Mouse (Mus musculus) cerebellum, adult 8-10 months (tissue): ENCODE measurements around the gene B3gnt8.
A peak's percentile ranks its signal among the peaks of the same experiment; 100 is the strongest.

ENCODE experiments used
- DNase-seq: peaks from one replicate; pipeline ENCODE4 v3.0.0; 2022

The B3gnt8 gene

DNA sequence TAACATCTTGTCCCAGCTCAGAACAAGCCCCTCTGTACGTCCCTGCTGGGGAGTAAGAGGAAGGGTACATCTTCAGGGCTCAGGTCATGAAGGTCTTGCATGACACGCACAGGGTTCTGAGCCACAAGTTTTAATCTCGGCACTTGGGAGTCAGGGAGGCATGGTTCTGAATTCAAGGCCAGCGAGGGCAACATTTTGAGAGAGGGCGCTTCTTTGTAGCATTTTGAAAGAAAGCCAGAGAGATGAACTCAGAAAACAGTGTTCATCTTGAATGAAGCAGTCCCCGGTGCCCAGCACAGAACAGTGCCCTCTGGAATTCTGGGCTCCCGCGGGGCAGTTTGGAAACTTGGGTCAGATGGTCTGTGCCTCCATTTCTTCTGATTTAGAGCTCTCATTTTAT lies 39.9 kb downstream of the B3gnt8 start:
- no peak for DNase-seq

DNA sequence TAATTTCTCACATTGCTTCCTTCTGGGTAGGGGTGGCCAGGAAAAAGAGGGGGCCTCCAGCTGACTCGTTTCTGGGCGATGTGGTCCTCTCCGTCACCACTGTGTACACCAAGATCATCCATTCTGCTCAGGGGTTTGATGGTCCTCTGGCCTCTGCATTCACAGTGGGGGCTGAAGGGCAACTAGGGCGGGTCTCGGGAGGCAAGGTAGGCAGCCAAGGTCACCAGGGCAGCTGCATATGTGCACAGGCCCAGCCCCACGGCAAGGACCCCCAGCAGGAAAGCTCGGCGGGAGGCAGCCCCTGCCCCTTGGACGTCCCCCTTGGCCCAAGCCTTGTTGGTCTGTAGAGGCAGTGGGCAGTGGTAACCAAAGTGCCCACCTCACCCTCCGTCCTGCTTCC lies 42.7 kb downstream of the B3gnt8 start:
- DNase-seq = no peak

DNA sequence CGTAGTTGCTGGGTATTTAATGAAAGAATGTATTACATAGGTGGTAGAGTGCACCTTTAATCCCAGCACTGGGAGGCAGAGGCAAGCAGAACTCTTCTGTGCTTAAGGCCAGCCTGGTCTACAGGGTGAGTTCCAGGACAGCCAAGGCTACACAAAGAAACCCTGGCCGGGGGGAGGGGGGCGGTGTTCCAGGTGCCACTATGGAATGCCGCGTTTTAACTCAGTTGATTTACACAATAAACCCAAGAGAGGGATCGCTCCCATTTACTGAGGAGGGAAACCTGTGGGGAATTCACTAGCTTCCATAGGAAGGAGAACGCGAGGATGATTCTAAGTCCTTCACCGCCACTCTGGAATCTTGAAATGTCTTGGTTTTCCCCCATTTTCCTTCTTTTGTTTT lies 43.2 kb downstream of the B3gnt8 start:
- no peak for DNase-seq

DNA sequence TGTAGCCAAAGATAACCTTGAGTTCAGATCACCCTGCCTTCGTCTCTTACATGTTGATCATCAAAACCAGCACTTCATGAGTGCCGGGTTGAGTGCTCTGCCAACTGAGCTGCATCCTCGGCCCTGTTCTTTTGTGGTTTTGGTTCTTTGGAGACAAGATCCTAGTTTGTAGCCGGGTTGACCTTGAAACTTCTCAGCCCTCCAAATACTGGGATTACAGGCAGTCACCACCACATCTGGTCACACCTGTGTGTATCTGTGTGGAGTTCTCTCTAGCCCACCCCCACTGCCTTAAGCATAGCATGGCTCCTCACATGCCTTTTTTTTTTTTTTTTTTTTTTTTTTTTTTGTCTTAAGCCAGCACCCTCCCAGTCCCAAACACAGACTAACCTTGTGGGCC lies 43.6 kb downstream of the B3gnt8 start:
- no peak for DNase-seq

DNA sequence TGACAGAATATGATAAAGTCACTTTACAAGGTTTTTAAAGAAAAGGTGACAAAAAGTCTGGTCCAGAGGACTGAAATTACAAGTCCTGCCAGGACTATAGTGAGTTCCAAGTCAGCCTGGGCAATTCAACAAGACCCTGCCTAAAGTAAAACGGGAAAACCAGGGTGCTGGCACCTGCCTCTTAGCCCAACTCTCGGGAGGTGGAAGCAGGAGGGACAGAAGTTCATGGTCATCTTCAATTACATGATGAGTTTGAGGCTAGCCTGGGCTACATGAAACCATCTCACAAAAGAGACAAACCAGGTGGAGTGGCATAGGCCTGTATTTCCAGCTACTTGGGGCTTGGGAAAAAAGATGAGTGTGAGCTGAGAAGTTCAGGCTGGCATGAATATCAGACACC lies 45.2 kb downstream of the B3gnt8 start:
- no peak for DNase-seq

DNA sequence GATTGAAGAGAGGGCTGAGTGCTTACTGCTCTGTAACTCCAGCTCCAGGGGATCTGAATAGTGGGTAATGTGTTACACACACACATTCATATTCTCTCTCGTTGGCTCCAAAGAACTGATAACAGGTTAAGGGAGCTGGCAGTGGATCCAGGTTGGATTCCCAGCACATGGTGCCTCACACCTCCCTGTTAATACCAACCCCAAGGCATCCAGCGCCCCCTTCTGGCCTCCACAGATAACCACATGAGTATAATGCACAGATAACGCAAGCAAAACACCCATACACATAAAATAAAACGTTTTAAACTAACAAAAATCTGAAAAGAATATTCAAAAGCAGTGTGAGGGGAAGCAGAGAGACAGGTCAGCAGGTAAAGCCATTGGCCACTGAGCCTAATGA lies 46.0 kb downstream of the B3gnt8 start:
- no peak for DNase-seq

DNA sequence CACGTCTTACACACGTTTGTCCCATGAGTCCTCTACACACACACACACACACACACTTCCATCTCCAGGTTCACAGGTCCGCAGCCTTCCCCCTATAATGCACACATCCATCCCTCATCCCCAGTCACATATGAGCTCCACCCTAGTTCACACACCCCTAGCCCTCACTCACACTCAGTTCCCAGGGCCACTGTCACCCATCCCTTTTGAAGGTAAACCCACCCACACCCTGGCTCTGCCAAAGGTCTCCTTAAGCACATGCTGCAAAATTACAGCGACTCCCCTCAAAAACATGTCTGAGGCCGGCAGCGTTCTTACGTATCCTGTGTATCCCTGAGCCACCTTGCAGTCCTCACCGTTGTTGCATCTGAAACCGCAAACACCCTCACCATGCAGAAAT lies 47.8 kb downstream of the B3gnt8 start:
- DNase-seq = no peak

DNA sequence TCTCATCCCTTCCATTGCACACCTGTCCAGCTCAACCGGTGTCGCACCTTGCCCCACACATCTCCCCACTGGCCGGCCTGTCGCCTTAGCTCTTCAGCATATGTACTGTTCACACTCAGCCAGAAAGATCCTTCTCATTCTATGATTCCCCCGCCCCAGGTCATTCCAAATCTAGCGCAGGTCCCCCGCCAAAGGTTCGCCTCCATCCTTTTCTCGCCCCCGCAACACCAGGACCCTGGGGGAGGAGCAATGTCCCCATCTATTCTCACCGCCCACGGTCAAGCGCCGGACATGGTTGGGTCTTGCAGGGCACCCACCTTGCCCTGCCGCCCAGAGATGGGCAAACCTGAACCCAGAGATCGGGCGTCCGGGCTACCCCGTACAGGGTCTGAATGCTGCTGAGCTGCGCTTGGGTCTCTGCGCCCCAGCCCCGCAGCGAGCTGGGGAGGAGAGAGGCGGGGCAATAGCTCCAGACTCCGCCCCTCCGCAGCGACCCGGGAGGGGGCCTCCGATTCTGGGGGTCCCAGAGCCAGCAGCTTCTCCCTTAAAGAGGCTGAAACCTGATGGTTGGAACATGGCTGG lies 48.4 kb downstream of the B3gnt8 start, which contains the start of gene Tmem91:
TSS of gene Tmem91 (minus strand) at position 448 of the 582 bp plus-strand sequence.
- DNase-seq = no peak

DNA sequence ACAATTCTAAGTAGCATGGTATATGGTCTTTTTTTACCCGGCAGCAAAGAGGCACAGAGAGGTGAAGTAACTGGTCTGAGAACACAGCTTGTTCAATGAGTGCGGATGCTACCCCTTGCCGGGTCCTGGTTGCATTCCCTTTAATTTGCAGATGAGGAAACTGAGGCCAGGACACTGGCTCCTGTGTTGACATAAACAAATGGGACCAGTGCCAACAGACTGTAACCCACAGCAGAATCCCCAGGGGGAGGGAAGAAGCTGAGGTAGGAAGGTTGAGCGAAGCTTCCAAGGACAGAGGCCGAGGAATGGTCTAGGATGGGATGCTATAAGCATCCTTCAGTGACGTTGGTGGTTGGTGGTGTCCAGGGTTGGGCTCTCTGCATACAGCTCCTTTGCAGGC lies 49.0 kb downstream of the B3gnt8 start:
- no peak for DNase-seq

DNA sequence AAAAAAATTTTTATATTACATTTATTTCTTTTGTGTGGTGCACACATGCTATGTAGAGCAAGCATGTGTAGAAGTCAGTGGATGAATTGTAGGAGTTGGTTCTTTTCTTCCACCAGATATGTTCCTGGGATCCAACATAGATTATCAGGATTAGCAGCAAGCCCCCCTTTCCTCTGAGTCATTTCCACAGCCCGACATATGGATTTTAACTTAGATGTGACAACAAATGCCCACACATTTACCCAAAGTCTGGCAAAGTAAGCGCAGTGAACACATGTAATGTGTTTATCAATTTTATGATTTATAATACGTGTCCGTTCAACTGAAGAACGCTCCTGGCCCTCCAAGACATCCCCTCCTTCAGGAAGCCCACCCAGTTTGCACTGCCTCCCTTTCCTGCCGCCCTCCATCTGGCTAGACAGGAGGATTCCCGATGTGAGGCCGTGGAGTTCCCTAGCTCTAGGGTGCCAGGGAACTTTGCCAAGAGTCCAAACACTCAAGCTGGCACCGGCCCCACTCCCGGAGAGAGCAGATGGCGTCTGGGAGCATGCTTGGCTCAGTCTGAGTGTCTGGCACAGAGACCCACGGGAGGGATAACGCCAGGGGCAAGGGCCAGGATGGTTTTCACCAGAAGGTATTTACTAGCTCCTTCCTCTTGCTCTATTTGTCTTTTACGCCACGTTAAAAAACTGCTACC lies 49.8 kb downstream of the B3gnt8 start:
- DNase-seq = peak; percentile 100

DNA sequence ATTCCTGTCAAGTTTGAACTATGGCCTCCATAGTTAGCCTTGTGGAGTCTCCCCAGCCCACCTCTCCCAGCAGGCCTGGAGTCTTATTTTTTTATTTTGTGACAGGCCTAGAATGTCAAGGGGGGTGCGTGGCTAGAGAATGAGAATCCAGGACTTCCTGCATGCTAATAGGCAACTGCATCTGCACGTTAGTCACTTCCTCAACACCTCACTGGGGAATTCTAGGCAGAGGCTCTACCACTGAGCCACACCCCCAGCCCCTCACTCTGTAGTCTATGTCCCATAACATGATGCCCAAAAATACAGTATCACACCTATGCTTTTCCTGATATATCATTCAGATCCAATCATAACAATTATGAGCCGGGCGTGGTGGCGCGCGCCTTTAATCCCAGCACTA lies 50.6 kb downstream of the B3gnt8 start:
- DNase-seq = no peak

DNA sequence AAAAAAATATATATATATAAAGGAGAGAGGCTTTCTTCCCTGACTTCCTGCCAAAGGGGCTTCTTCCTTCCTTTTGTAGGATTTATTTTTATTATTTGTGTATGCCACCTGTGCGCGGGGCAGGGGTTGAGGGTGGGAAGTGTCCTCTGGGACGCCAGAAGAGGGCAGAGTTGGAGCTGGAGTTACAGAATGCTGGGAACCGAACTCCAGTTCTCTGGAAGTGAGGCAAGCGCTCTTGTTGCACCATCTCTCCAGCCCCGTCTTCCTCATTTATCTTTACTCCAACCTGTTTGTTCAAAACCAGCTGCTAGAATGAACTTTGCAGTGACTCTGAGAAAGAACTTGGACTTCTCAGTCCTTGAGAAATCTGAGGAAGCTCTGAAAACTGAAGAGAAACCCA lies 53.5 kb downstream of the B3gnt8 start:
- DNase-seq = no peak

DNA sequence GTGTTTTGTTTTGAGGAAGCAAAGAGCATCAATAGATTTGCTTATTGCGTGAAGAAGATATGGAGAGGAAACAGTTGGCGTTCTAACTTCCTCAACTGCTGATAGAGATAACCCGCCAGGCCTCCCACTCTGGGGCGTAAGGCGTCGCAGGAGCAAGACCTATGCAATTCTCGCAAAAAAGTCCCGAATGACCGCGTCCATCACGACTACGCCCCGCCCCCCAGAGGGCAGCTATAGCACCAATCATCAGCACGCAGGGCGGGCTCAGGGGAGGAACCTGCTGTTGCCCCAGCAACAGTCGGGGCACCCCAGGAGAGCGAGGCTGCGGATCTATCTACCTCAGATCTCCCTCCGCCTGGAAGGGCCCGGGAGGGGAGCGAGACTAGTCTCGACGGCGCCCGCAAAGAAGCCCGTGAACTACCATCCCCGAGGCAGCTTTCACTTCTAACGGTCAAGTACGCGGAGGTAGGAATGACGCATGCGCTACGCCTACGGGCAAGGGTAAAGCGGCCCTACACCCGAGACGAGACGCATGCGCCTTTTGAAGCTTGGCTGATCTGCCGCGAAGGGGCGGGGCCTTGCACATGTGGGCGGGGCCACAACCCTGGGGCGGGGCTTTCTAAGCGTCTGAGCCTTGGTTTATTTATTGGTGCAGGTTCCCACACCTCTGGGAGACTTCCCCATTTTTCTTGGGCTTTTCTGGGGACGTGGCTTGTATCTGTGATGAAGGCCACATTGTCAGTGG lies 54.2 kb downstream of the B3gnt8 start, which contains the start of gene B9d2:
TSS of gene B9d2 (plus strand) at position 267 of the 745 bp plus-strand sequence.
- DNase-seq = peak; percentile 93

DNA sequence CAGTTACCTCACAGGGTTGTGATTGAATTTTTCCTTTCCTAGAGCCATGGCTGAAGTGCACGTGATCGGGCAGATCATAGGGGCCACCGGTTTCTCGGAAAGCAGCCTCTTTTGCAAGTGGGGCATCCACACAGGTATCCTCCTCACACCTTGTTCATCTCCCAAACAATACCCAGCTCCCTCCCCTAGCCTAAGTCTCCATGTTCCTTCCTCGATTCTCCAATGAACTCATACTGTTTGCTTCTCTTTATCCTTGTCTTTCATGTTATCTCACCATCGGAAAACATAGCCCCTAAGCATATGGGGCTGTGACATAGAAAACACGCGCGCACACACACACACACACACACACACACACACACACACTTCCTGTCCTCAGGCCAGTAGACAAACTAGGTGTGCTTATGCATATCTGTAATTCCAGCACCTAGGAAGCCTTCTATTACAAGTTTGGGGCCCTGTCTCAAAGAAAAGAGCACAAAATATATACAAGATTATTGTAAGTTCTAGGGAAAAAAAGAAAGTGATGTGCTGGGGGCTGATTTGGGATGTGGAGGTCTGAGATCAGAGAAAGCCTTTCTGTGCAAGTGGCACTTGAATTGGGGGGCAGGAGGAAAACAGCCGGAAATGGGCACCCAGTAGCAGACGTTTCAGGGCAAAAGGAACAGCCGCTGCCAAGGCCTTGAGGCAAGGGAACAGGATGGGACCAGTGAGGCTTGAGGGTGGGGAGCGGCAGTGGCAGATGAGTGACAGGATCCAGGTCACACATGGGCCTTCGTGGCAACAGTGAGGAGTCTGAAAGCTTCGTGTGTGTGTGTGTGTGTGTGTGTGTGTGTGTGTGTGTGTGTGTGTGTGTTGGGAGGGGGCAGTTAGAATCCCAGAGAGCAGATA lies 55.1 kb downstream of the B3gnt8 start:
- DNase-seq = no peak

DNA sequence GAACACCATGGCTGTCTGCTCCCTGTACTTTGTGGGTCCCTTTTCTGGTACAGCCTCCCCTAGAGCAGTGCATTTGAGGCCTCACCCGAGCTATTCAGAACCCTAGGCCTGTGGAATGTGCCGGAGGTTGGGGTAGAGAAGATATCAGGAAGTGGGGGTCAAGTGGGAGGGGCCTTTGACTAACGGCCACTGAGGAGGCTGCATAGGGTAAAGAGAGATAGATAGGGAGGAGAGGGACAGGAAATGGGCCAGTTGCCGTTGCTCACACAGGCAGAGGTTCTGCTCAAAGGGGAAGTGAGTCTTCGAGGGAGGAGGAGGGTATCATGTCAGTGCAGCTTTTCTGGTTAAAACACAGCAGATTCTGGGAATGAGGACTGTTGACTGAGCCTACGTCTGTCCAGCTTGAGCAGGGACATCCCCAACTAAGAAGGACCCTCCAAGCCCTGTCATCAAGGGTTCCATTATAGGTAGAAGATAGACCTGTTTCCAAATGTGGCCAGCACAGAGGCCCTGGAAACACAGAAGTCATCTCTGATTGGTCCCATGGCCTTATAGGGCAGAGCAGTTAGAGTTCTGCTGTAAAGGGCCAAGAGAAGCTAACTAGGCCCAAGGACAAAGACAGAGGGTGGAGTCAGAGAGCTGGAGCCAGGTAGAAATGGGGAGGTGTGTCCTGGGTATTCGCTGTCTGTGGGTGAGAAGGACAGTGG lies 57.2 kb downstream of the B3gnt8 start:
- no peak for DNase-seq

DNA sequence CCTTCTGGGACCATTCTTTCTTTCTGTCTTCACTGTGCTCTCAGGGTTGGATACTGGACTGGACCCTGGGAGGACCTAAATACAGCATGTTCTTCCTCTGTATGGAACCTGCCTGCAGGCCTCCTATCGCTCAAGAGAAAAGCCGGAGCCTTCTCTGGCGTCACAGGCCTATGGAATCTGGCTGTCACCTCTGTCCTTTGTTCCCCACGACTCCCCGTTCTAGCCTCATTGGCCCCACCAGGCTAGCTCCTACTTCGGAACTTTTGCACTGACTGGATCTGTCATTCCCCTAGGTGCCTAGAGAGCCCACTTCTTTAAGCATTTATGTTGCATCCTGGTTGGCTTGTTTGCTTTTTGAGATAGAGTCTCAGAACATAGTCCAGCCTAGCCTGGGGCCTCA lies 58.2 kb downstream of the B3gnt8 start:
- DNase-seq = no peak
